Mouse (Mus musculus) brown adipose tissue, adult 24 weeks (tissue): ENCODE data around the gene Akt3. TPM values are rescaled to one million over a fixed set of nuclear protein-coding genes. Genes with fewer than 3 reads are reported as not detected.
A peak's percentile ranks its signal among the peaks of the same experiment; 100 is the strongest.

ENCODE experiments used
- H3K27ac ChIP-seq: fragments of 200-500 bp; replicated peaks from 2 replicates; pipeline ENCODE4 v1.5.1; 2012; ENCODE audit warnings: low read depth, mild to moderate bottlenecking, low read length
- H3K4me1 ChIP-seq: fragments of 200-500 bp; 2 replicates; pipeline ENCODE4 v1.6.1; 2012; ENCODE audit warnings: low read length, mixed read lengths; ENCODE audit not compliant: control insufficient read depth, insufficient read depth, insufficient read length
- H3K4me3 ChIP-seq: fragments of 200-500 bp; 2 replicates; pipeline ENCODE4 v1.5.1; 2012; ENCODE audit warnings: low read depth, mild to moderate bottlenecking, low read length, moderate library complexity; ENCODE audit not compliant: insufficient read depth
- polyA plus RNA-seq: library from polyadenylated mRNA; stranded (reverse); fragments of >200 nt; gene quantifications from 2 replicates; pipeline ENCODE4 v1.2.4, GENCODE M21; 2012; ENCODE audit not compliant: missing spikeins, insufficient read depth, insufficient read length

The Akt3 gene
- polyA plus RNA-seq, 1 experiment, result 10.2 TPM

GRCm38 (mm10) chr1:177014921-177015439, 243.0 kb downstream of the Akt3 start:
- Histone ChIP-seq H3K4me3 (no peak overlapping the region), H3K27ac (peak overlapping the region; percentile 86), H3K4me1 (peaks cover 23% of the 10 kb centered on the region)

- no peak overlapping the region for H3K4me3 ChIP-seq
- H3K27ac ChIP-seq, result peak overlapping the region; percentile 86
- H3K4me1 ChIP-seq, result peaks cover 23% of the 10 kb centered on the region
These were observed 243.7 kb downstream of the Akt3 start for GRCm38 (mm10) chr1:177014346-177014745.

- peaks cover 23% of the 10 kb centered on the region for H3K4me1 ChIP-seq
- peak overlapping the region; percentile 86 for H3K27ac ChIP-seq
- no peak overlapping the region for H3K4me3 ChIP-seq
These were observed 244.2 kb downstream of the Akt3 start for GRCm38 (mm10) chr1:177013776-177014175.

GRCm38 (mm10) chr1:177013313-177013712, 244.7 kb downstream of the Akt3 start:
- peak overlapping the region; percentile 59 for H3K27ac ChIP-seq
- H3K4me1 ChIP-seq, result peaks cover 23% of the 10 kb centered on the region
- H3K4me3 ChIP-seq, result no peak overlapping the region

- H3K27ac ChIP-seq, result peak overlapping the region; percentile 59
- H3K4me1 ChIP-seq, result peaks cover 23% of the 10 kb centered on the region
- H3K4me3 ChIP-seq, result no peak overlapping the region
These were observed 245.2 kb downstream of the Akt3 start for GRCm38 (mm10) chr1:177012774-177013173.

DNA sequence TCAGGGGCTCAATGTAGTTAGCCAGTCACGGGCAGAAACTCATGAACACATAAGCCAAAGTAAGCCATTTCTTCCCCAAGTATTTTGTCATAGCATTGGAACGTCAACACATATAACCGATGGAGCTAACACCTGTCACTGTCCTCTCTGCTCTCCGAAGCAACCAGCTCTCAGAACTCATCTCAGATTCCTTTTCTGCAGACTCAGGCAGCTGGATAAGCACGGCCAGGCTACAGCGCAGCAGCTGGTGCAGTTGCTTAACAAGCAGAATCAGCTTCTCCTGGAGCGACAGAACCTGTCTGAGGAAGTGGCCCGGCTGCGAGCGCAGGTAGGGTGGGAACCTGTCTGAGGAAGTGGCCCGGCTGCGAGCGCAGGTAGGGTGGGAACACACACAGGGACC, 246.3 kb downstream of the Akt3 start:
- no peak overlapping the region for H3K4me3 ChIP-seq
- no peak overlapping the region for H3K27ac ChIP-seq
- H3K4me1 ChIP-seq, result peaks cover 23% of the 10 kb centered on the region

DNA sequence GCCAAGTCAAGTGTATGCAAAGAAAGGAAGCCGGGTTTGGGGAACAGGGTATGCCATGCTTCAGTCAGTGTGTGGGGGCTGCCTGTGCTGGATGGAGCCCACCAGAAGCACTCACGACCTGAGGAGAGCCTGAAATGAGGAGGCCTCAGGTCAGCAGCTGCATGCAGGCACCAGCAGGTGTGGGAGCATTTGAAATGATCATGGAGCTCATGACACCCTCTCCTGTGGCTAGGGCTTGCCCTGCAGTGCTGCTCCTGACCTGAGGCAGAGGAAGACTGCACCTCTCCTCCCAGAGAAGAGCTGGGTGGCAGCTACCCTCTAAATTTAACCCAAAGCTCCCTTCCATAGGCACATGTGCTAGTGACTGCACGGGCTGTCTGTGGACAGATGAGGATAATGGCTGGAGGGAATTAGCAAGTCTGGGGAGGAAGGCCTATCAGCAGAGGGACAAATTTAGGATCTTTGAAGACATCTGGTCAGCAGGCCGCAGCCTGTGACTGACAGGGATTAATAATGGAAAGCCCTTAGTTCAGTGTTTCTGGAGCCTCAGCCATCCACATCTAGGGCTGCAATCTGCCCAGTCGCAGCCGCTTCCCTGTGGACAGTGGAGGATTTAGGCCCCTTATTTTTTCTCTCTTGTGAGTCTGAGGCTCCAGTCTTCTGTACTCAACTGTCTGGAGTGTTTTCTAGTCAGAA, 247.2 kb downstream of the Akt3 start:
- peaks cover 23% of the 10 kb centered on the region for H3K4me1 ChIP-seq
- H3K4me3 ChIP-seq, result no peak overlapping the region
- H3K27ac ChIP-seq, result no peak overlapping the region

DNA sequence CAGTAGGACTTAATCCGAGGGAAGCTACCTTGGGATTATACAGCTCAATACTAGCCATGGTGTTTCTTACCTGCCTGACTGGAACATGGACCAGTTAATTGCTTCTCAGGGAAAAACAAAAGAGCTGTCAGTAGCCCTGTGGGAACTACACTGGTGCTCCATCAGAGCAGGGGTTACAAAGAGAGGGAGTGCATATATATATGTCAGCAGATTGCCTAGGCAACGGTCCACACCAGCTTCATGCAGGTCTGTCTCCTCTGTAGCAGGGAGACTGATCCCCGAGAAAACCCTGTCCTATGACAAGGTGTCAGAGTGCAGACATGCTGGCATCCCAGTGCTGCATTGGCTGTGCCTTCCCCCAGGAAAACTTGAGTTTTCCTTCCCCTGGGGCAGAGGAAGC, 248.0 kb downstream of the Akt3 start:
- Histone ChIP-seq H3K4me3 (no peak overlapping the region), H3K4me1 (peaks cover 20% of the 10 kb centered on the region), H3K27ac (no peak overlapping the region)

GRCm38 (mm10) chr1:177008777-177009176, 249.2 kb downstream of the Akt3 start:
- H3K27ac ChIP-seq, result peak overlapping the region; percentile 74
- peaks cover 8% of the 10 kb centered on the region; the same call in 1 of the 2 replicates for H3K4me1 ChIP-seq
- H3K4me3 ChIP-seq, result no peak overlapping the region

DNA sequence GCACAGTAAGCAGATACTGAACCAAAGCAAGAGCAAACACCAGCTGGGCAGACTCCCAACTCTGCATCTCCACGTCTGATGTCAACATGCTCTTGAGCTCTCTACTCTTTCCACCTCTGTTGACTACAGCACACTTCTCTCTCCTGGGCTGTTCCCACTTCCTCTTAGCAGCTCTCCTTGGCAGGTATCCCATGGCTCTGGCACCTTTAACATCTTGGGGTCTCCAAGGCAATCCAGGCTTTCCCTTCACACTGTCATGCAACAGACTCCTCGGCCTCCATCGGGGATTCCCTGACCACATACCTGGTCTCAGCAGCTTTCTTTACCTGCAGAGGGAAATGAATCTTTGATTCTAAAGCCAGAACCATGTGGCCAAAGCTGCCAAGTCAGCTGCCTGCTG, 250.6 kb downstream of the Akt3 start:
- Histone ChIP-seq H3K4me3 (no peak overlapping the region), H3K27ac (no peak overlapping the region), H3K4me1 (no peaks in the 10 kb centered on the region)

DNA sequence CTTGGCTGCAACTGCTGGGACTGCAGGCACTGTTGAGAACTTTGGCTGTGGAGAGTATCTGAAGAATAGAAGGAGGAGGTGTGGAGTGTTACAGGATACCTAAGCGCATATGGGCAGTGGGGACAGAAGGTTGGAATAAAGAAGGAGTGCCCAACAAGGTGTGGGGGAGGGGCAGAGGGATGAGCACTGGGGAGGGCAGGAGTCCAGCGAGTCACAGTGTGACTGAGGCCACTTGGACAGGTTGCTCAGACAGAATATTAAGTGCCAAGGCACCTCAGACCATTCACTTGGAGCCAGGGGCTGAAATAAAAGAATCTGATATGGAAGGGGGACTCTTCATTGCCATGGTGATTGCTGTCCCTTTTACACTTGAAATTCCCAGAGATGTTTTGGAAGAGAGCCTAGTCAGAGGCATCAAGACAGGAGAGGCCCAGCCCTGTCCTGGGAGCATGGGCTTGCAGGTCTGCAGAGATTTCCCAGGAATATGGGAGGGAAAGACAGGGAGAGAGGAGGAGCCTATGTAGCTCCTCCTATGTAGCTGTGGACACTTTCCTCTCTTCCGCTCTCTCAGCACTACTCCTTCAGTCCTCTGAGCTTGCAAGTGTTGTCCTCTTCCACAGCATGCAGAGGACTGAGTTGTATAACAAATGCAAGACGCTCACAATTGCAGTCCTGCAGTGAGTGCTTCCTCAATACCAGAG, 253.8 kb downstream of the Akt3 start:
- Histone ChIP-seq H3K4me1 (no peaks in the 10 kb centered on the region), H3K4me3 (no peak overlapping the region), H3K27ac (no peak overlapping the region)

DNA sequence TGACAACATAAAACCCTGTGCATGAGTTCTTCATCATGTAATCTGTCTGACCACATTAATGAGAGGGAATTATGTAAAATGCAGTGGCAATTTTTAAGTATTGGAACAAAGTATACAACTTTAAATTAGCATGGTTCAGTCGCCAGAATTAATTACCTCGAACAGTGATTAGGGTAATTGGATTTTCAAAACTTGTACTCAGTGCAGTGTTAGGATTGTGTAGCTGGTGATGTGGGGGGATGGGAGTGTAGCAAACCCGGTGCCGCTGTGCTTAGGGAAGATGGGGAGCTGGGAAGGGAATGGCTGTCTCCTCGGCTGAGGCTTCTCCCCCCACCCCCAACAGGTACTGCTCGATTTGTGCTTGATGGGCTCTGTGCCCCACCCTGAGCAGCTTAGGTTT, 255.1 kb downstream of the Akt3 start:
- Histone ChIP-seq H3K4me3 (no peak overlapping the region), H3K4me1 (no peaks in the 10 kb centered on the region)

DNA sequence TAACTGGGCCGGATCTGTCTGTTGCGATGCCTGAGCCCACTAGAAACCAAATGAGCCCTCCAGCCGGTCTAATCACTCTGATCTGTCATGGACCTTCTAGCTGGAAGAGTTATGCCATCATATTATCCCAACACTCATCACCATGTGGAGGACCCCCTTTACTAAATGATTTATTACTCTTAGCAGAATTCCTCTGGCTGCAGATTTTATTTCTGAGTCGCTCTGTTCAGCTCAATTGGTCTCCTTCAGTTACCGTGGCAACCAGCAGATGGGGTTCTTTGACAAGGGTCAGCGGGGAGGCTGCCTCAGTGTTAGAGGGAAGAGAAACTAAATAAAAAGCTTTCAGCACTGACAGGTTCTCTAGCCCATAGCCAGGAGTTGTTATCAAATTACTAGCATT, 259.0 kb downstream of the Akt3 start:
- Histone ChIP-seq H3K4me3 (no peak overlapping the region), H3K4me1 (no peaks in the 10 kb centered on the region)

More for the DNA sequence above, 255.1 kb downstream of the Akt3 start:
- no peak overlapping the region for H3K27ac ChIP-seq

GRCm38 (mm10) chr1:176997711-176998689, 260.0 kb downstream of the Akt3 start:
- Histone ChIP-seq H3K4me3 (no peak overlapping the region), H3K27ac (no peak overlapping the region), H3K4me1 (peaks cover 6% of the 10 kb centered on the region; the same call in 1 of the 2 replicates)

More for the DNA sequence above, 259.0 kb downstream of the Akt3 start:
- no peak overlapping the region for H3K27ac ChIP-seq

DNA sequence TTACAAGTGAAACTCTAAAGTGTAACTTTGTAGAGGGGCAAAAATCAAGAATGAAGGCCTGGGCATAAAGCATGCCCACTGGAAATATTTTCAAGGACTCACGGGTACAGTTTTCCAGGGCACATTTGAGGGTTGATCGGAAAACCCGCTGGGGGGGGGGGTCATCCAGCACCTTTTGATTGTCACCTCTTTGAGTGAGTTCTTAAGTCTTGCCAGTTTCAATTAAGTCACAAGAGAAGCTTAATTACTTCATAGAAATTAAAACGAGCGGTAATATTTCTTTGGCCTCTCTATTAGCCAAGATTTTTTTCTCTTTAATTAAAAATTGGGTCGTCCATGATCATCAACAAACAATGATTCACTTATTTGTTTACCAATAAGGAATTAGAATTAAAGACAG, 260.7 kb downstream of the Akt3 start:
- Histone ChIP-seq H3K4me1 (peaks cover 6% of the 10 kb centered on the region; the same call in 1 of the 2 replicates), H3K27ac (no peak overlapping the region), H3K4me3 (no peak overlapping the region)
